Mouse (Mus musculus): Measurements from ENCODE around the gene Scp2d1.
"Not testable (repeated sequence)": the region's sequence is repeated elsewhere in the genome, so short reads cannot be mapped to it uniquely, and the experiment has no call there.

Gene Scp2d1

DNA sequence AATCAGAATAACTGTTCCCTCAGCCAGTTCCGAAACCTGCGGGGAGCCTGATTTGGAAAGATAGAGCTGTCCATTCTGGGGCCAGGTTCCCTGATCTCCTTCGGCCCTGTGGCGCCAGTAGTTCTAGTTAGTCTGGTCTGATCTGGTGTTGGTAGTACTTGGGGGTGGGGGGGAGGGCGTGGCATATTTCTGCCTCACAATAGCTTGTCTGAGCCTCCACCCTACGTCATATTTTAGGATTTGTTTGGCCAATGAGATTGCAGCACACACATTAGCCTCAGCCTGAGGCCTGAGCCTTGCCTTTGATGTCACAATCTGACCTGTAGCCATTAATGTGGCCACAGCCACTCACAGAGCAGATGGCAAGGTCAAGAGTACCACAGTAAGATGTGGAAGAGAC lies at the start of gene Scp2d1:
Scp2d1 (plus strand) TSS at position 301 of the 400 bp plus-strand sequence.
- DNase-seq (ENCODE audit: low spot score in 2 of 2), result not testable (repeated sequence)

DNA sequence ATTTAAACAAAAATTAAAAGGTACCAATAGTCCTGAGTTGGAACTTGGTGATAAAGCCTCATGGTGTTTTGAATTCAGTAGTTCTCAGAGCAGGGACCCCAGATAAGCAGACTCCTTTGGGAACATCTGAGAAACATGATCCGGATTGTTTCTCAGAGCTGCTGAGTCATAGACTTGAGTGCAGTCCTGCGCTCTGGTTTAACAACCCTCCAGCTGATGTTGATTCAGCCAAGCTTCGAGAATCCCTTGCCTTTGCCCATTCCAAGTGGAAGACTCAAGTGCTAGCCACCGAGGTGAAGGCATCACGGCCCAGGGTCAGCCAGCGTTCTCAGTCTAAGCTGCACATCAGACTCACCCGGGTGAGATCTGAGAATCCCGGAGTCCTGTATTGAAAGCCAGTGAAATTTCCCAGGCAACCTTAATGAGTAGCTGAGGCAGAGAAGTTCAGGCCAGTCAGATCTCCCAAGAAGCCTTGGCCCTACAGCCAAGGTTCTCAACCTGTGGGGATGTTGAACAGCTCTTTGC lies 48.8 kb upstream of the Scp2d1 start:
- no peak for DNase-seq (ENCODE audit: low spot score in 2 of 2)

DNA sequence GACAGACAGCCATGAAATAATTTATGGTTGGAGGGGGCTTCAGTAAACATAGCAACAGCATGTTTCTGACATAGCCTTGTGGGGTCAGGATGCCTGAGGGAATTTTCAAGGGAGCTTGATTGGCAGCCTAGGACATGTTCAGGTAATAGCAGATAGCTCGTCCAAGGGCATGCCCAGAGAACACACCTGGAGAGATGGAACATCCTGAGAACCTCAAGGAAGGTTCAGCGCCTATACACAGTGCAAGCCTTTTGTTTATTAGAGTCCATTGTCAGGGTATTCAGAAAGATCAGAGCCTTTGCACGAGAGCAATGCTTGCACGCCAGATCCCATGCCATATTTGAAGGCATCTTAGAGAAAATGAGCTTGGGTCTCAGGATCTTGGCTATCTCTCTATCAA lies 47.8 kb upstream of the Scp2d1 start:
- no peak for DNase-seq (ENCODE audit: low spot score in 2 of 2)

DNA sequence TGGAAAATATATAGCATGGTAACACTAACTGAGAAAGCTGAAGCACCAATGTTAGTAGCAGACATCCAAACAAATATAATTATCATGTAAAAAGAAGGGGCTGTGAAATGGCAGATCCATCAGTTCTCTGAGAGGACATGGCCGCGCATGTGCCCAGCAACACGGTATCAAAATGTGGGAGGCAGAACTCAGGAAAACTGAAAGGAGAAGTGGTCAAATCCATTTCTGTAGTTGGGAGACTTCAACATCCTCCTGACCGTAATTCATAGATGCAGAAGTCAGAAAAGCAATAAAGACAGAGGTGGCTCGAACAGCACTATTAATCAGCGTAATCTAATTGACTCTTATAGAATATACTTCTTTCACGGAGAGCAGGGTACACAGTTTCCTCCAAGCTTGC lies 44.2 kb upstream of the Scp2d1 start:
- DNase-seq (ENCODE audit: low spot score in 2 of 2), result no peak

DNA sequence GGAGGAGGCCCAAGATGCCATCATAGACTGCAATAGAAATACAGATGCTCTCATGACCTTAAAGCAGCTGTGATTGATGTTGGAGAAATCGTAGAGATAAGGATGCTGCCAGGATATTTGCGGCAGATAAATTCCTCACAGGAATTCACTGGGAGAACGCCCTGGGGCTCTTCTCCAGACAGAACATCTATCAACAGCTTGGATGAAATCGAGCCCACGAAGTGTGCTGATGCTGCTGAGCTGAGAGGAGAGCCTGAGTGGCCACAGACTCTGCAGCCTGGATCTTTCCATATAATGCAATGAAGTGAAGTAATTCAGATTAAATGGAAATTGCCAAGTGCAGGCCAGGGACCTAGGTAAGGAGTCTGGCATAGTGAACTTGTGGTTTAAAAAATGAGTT lies 42.7 kb upstream of the Scp2d1 start:
- DNase-seq (ENCODE audit: low spot score in 2 of 2), result no peak

DNA sequence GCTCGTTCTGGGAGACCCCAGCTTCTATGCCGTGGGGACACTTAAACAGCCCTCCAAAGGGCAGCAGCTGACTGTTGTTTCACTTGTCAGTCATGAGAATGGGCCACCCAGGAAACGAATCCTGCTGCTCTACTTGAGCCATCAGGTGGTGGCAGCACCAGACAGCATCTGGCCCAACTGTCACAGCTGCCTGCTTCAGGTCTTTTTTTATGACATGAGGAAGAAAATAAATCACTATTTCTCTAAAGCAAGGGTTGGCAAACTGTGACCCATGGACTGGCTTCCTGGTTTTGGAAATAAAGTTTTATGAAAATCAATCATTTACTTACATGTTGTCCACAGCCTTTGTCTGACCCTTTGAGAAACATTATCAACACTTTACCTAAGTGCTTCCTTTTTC lies 41.6 kb upstream of the Scp2d1 start:
- DNase-seq (ENCODE audit: low spot score in 2 of 2), result no peak

DNA sequence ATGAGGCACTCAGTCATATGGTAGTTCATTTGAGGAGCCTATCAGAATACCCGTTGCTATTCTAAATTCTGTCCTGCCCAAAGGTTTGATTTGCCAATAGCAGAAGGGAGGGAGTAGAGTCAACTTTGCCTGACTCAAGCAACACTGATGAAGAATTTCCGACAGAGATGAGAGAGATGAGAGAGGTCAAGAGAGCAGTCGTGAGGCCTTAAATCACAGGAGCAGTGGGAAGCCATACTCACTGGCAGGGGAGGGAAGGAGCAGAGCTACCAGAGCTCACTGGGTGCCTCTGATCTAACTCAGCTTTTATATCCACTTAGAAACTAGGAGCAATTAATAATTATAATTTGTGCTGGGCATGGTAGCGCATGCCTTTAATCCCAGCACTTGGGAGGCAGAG lies 41.0 kb upstream of the Scp2d1 start:
- DNase-seq (ENCODE audit: low spot score in 2 of 2), result no peak

DNA sequence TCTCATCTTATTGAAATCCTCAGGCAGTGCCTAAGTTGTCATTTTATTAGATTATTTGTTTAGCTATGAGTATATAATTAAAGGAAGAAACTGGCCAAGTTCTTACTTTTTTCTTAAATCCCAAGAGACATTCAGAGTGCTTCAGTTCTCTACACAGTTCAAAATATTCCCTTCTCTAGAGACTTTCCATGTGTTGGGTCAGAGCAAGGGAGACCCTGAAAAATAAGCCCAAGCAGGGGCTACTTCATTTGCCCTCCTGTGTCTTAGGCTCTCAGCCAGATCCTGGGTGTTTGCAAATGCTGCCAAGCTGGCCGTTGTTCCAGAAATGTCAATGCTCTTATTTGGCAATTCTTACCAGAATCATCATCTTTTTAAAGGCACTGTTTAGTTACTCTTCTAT lies 40.3 kb upstream of the Scp2d1 start:
- no peak for DNase-seq (ENCODE audit: low spot score in 2 of 2)

DNA sequence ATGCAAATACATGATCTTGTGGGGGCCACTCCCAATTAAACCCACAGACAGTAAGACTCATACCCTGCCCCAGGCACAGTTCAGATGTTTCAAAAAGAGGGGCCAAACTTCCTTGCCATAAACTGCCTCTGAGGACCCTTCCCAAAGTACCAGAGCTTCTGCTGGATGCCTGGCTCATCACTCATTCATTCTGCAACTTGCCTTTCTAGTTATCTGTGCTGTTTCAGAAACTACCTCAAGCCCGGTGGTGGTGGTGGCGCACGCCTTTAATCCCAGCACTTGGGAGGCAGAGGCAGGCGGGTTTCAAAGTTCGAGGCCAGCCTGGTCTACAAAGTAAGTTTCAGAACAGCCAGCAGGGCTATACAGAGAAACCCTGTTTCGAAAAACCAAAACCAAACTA lies 39.6 kb upstream of the Scp2d1 start:
- DNase-seq (ENCODE audit: low spot score in 2 of 2), result no peak

DNA sequence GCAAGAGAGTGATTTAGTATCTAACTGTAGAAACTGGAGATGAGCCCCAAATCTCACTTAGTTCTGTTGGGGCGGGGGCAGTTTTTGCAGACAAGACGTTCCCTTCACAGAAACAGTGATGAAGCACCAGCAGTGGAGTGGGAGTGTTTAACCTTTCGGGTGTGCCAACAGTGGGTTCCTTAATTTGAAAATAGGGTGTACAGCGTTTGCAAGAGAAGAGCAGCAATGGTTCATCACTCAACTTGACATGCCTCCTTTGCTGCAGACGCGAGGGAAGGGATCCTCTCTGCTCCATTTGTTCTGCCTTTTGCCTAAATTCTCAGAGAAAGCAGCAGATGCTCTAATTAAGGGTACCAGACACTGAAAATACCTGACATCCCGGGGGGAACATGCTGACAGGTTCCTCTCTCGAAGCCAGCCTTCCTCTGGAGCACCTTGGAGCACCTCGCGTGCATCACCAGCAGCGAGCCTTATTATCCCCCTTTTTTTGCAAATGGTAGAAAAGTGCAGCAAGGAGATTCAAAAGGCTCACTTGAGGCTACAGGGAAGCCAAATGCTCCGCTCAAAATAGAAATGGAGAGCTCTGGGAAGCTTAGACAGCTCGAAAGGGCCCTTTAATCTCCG lies 31.7 kb upstream of the Scp2d1 start:
- DNase-seq (ENCODE audit: low spot score in 2 of 2), result no peak

DNA sequence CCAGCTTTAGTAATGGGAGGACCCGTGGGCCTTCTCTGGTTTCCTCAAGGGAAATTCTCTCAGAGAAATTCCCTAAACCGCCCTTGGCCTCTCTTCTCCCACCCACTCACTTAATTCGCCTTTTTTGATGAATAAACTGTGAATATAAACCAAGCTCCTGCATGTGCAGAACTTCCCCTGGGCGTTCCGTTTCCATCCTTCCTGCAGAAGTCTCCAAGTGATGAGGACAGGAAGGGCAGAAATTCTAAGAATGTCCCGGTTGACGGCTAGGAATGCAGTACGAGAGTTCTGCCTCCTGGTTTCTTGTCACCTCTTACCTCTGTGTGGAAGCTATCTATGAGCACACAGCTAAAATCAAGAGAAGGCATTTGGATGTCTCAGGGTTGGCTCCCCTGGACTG lies 25.9 kb upstream of the Scp2d1 start:
- no peak for DNase-seq (ENCODE audit: low spot score in 2 of 2)

DNA sequence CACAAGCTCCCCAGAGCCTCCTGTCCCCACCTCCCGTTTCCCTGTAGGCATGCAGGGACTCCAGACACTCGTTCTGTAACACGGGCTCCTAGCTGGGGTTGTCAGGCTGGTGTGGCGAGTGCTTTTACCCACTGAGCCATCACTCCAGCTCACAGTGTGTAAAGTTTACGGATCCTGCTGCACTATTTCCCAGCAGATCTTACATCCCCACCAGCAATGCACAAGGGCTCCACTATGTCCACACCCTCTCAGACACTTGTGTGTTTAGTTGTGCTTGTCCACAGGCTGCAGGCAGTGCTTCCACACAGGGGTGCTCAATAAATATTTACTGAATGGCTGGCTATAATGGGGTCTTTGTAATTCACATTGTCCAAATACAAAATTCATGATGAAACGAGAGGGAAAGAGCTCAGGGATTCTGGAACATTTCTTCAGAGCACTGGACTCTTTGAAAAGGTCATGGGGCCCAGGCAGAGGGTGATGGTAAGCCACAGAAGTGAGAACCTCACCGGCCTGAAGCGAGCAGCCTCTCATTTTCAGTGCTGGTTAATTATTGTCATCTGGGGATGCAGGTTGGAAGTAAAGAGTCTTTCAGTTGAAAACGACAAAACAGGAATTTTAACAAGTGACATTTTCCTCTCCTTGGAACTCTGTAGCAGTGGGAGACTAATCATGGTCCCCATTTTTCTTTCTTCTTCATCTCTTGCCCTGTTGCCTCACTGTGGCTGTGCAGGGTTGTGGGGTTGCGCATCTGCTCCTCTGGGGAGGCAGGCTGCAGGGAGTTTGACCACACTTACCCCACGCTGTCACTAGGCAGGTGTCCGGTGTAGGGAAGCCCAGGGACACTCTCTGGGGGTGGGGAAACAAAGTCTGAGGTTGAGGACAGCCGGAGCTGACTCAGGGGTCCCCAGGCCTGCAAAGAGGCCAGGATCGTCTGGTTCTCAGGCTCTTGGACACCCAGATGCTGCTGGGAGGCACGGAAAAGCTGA lies 15.4 kb upstream of the Scp2d1 start:
- no peak for DNase-seq (ENCODE audit: low spot score in 2 of 2)

DNA sequence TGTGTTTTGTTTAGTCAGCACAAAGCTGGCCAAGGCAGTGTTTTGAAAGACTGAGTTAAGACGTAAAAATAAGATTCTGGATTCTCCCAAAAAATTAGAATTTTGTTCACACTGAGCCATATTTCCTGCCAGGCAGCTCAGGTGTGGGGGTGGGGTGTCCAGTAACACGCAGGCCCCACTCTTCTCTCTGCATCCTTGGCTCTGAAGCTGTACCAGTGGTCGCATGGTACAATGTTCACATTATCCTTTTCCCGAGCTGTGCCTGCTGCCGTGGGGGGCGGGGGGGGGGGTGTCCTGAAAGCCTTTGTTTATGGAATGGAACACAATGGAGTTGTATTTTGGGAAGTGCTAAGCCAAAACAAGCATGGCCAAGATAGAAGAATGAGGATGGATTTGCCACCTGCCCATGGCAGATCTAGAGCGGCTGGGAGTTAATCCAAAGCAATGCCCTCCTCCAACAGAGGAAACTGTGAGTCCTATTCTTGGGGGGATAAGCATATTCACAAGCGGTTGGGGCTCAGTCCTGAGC lies 5.1 kb downstream of the Scp2d1 start:
- DNase-seq (ENCODE audit: low spot score in 2 of 2), result no peak

DNA sequence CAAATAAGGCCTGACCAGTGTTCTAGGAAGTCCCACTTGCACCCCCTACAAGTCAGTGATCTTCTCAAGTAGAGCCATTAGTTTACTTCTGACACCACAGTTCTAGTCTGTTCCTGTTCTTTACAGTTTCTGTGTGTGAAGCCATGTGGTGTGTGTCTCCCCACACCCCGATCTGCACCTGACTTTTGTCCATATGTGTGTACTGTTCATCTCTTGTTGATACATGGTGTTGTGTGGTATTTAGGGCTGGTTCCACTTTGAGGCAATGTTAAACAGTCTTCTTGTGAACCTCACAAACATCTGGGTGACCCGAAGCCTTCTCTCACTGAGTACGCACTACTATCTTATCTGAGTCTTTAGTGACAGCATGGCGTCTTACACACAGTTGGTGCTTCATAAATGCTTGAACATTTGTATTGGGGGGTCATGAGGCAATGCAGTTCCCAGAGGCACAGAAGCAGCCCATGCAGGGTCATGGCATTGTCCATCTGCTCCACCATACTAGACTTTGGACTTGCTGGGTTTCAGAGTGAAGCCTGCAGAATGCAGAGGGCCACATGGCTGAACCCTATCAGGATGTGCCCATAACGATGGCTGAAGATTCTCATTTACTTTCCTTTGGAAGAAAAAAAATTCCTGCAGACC lies 13.3 kb downstream of the Scp2d1 start:
- no peak for DNase-seq (ENCODE audit: low spot score in 2 of 2)

DNA sequence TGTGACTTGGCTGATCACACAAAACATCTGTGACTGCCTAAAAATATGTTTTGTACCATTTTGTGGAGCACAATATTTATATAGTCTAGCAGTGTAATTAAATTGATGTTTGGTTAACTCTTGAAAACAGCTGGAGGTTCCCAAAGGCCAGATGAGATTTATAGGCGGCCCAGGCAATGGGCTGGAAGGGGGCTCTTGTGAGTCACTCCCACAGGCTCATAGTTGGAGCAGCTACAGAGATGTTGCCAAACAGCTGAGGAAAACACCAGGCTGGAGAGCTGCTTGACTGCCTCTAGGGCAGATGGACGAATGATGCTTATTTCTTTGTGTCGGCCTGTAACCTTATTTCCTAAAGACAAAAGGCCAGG lies 13.8 kb downstream of the Scp2d1 start:
- DNase-seq (ENCODE audit: low spot score in 2 of 2), result no peak

DNA sequence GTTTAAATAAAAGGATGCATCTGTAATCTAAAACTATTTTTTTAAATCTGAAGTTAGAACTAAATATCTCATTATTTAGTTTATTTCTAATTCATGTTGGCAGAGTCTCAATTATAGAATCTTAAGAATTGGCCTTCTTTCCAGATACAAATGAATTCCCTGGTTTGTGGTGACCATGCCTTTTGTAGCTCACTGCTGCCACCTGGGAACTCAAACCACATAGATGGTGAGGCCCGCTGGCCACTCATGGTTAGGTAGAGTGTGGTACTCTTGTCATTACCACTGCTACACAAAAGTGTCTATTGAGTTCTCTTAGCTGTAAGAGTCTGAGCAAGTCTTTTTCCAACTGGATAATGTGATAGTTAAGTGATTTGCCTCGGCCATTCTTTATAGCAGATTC lies 45.4 kb downstream of the Scp2d1 start:
- no peak for DNase-seq (ENCODE audit: low spot score in 2 of 2)

Data from spleen, postnatal 10 days (tissue).